ENCODE assay signal across 1 mouse cellular context in genomic region chr8:69821971-69822385, GRCm38 (mm10).
TF ChIP-seq lines count a peak whose summit lies in the region.

No protein-coding gene starts in this region.

TF ChIP-seq in MEL, 35 proteins besides CTCF, POLR2A, EP300 and RAD21:
- TF ChIP-seq GABPA (IDR thresholded peaks at IDR 0.05; ENCODE audit: low read depth, low read length) (no peak), USF1 (IDR thresholded peaks at IDR 0.05; ENCODE audit: low read depth, low read length) (no peak), BHLHE40 (IDR thresholded peaks at IDR 0.05; ENCODE audit: borderline replicate concordance, low read depth, low read length) (0 out of 2 replicates have a peak, but pooled peaks have one; percentile 9)
